Mouse (Mus musculus): Measurements from ENCODE around the gene Slfn2.
"Not testable (repeated sequence)": the region's sequence is repeated elsewhere in the genome, so short reads cannot be mapped to it uniquely, and the experiment has no call there.

Gene Slfn2

DNA sequence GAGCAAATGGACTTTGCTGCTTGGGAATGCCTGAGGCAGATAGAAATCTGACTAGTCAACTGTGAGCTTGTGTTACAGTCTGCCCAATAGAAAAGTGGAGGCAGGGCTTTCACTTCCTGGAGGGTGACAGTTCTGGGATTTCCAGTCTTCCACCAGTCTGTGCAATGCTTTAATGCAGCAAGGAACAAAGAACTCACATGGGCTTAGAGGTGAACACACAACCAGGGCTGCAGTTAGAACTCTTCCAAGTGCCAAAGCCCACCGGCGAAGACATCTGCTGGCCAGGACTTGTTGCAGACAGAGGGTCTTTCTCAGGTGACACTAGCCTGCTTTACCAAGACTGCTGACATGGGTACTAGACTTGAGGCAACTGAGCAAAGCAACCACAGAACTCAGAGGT lies at the start of gene Slfn2:
Slfn2 (plus strand) TSS at position 167 of the 400 bp plus-strand sequence.
- no peak for DNase-seq (ENCODE audit: low spot score)

DNA sequence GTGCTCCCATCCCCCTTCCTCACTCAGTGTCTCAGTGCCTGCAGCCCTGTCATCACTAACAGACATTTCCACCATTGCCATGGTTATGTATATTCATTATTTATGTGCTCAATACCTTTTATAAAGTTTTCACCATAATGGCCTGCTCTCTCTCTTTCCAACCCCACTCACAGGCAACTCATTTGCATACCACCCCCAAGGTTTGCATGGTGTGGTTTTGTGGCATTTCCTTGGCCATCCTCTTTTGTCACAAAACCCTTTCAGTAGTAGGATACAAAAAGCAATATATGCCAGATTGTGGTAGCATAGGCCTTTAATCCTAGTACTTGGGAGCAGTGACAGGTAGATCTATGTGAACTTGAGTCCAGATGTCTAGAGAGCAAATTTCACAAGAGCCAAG lies 48.8 kb upstream of the Slfn2 start:
- no peak for DNase-seq (ENCODE audit: low spot score)

DNA sequence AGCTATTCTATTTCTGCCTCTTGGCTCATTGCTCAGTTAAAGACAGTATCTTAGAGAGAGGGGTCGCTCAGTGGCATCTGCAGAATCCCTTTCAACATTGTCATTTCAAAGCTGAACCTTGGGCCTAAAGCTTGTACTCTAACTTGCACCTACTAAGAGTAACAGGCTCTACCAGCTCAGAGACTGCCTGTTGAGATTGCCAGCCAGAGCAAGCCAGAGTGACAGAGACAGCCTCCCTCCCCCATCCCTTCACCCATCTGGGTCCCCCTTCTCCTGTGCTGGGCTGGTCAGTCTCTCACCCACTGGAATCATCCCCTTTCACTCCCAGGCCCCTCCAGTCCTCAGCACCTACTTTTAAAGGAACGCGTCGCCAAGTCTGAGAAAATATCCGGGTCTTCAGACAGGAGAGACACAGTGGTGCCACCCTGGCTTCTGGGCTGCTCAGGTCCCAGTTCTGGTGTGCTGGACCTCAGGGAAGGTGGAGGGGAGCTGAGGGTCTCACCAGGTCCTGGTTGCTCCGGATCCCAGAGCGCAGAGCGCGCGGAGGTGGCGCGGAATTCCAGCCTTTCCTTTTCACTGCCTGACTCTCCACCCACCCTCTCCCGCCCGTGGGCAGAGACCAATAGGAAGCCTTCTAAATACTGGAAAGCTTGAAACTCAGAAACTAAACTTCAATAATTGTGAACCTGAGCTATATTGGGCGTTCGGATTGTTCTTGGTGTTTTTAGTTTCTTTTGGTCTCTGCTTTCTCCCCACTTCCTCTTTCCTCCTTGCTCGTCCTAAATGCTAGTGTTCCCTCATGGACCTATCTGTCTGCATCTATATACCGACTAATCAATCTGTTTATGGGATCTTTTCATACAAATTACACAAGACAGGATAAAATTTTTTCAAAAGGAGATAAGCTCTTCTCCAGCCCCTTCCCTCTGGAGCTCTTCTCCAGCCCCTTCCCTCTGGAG lies 45.1 kb upstream of the Slfn2 start:
- DNase-seq (ENCODE audit: low spot score), result not testable (repeated sequence)

DNA sequence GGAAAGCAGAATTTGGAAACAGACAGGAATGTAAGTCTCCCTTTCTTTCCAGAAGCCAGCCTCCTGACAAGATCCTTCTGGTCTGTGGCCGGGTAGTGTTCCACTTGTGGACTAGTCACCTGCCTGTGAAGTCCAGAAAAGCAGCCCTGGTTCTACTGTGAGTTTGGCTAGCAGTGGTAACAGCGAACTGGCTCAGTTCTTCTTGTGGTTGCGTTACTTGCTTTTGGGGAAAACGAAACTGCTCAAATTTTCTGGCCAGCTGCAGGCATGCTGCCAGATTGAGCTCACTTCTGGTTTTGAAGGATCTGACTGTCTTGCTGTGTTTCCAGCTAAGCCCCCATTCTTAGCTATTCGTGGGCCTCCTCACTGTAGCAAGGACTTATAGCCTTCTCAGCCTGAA lies 44.3 kb upstream of the Slfn2 start, which contains the start of gene Slfn8:
Slfn8 (minus strand) TSS at position 190 of the 400 bp plus-strand sequence.
- no peak for DNase-seq (ENCODE audit: low spot score)

- DNase-seq (ENCODE audit: low spot score), result not testable (repeated sequence)
Observed at GRCm38 (mm10) chr11:83038686-83039085, 26.2 kb upstream of the Slfn2 start.

DNA sequence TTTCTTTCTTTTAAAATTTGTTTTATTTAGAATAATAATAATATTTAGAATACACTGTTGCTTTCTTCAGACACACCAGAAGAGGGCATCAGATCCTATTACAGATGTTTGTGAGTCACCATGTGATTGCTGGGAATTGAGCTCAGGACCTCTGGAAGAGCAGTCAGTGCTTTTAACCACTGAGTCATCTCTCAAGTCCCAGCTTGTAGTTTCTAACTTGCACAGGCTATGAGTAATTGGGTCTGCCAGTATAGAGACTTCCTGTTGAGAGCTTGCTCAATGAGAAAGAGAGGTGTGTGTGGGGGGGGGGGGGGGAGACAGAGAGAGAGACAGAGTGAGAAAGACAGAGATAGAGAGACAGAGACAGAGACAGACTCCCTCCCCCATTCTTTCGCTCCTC lies 25.8 kb upstream of the Slfn2 start:
- DNase-seq (ENCODE audit: low spot score), result no peak

DNA sequence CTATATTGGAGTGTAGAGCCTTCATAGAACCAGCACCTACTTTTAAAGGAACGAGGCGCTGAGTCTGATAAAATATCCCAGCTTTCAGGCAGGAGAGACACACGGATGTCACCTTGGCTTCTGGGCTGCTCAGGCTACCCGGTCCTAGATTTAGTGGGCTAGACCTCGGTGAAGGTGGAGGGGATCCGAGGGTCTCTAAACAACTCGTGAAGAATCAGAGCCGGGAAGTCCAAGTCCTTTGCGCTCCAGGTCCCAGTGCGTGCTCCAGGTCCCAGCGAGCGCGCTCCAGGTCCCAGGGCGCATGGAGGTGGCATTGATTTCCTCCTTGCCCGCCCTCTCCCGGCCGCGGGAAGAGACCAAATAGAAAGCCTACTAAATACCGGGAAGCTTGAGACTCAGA lies 25.1 kb upstream of the Slfn2 start:
- no peak for DNase-seq (ENCODE audit: low spot score)

DNA sequence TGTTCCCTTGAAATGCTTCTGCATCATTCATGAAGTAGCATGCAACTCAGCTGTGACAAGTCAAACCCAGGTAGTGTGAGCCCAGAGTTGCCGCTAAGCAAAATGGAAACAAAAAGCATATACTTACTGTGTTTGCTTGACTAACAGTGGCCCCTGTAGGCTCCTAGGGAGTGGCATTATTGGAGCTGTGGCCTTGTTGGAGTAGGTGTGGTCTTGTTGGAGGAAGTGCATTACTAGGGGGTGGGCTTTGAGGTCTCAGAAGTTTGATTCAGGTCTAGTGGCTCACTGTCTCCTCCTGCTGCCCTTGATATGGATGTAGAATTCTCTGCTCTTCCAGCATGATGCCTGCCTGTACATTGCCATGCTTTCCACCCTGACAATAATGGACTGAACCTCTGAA lies 24.6 kb upstream of the Slfn2 start:
- DNase-seq (ENCODE audit: low spot score), result no peak

GRCm38 (mm10) chr11:83041000-83041399 lies 23.9 kb upstream of the Slfn2 start:
- no peak for DNase-seq (ENCODE audit: low spot score)

DNA sequence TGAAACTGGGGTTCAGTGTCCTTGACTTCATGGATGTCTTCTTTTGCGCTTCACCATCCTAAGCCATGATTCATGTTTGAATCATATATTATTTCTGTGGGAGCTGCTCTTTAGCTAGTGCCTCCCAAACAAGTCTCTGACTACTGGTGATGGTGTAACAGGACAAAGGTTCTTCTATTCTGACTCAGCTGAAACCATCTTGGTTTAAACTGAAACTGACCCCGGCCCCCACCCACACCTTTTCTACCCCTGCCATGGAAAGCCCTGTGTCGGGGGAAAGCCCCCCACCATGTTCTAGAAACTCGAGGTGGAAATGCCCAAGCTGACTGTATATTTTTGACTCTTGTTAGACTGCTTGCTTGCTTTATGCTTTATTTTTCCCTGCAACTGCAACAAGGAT lies 21.0 kb upstream of the Slfn2 start:
- DNase-seq (ENCODE audit: low spot score), result no peak

GRCm38 (mm10) chr11:83045642-83046041 lies 19.3 kb upstream of the Slfn2 start:
- no peak for DNase-seq (ENCODE audit: low spot score)

DNA sequence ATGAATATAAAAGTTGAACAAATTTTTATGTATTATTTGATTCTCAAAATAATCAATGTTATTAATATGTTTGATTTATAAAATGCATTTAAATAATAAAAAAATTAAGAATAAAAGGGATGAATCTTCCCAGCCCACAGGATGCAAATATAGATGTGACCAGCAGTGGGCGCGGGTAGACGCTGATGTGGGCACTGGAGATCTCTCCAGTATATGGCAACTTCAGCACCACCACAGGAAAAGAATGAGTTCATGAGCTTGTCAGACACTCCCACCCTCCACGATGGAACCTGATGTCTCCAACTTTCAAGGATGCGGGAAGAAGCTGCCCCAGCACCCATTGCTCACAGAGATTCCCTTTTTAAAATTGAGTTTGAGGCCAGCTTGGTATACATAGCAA lies 7.0 kb upstream of the Slfn2 start:
- DNase-seq (ENCODE audit: low spot score), result no peak

DNA sequence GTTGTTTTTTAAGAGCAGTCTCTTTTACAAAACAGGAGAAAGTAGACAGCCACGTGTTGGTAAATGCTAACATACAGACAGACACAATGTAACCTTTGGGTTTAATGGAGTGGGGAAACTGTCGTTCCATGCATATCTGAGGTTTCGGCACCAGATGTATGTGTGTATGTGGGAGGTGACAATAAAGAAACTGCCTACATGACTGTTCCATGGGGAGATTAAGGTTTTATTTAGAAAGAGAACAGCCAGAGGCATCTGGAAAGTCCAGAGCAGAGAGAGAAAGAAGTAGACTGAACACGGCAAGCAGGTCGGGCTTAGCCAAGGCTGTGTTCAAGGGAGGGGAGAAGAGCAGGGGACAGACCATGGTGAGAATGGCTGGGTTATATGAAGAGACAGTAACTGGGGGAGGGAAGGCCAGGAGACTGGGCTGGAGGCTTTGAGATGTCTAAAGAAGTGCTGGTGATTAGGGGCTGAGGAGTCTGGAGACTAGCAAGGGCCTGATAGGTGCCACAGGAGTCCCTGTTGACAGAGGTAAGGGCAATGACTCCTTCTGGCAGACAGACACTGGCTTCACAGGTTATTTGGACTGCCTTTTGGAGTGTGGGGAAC lies 4.4 kb upstream of the Slfn2 start:
- no peak for DNase-seq (ENCODE audit: low spot score)

- DNase-seq (ENCODE audit: low spot score), result no peak
Observed at GRCm38 (mm10) chr11:83061806-83062205, 3.1 kb upstream of the Slfn2 start.

- DNase-seq (ENCODE audit: low spot score), result no peak
Observed at GRCm38 (mm10) chr11:83063126-83063525, 1.8 kb upstream of the Slfn2 start.

DNA sequence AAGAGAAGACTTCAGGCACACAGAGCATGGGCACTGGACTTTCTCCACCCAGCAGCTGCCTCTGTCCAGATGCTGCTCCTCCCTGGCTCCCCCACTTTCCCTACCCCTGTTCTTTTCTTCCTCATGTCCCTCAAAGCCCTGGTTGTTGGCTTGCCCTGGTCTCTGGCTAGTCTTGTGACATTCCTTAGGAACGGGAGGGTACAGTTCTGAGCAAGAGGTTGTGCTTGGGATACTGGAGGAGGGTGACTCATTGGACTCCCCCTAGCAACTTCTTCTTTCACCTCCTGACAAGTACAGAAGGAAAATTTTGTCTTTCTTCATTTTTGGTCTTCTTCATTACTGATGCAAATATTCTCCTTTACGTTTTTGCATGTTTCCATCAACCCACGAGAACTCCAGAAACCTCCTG lies 967 bp upstream of the Slfn2 start:
- no peak for DNase-seq (ENCODE audit: low spot score)

- DNase-seq (ENCODE audit: low spot score), result no peak
Observed at GRCm38 (mm10) chr11:83065441-83066344, 781 bp downstream of the Slfn2 start.

DNA sequence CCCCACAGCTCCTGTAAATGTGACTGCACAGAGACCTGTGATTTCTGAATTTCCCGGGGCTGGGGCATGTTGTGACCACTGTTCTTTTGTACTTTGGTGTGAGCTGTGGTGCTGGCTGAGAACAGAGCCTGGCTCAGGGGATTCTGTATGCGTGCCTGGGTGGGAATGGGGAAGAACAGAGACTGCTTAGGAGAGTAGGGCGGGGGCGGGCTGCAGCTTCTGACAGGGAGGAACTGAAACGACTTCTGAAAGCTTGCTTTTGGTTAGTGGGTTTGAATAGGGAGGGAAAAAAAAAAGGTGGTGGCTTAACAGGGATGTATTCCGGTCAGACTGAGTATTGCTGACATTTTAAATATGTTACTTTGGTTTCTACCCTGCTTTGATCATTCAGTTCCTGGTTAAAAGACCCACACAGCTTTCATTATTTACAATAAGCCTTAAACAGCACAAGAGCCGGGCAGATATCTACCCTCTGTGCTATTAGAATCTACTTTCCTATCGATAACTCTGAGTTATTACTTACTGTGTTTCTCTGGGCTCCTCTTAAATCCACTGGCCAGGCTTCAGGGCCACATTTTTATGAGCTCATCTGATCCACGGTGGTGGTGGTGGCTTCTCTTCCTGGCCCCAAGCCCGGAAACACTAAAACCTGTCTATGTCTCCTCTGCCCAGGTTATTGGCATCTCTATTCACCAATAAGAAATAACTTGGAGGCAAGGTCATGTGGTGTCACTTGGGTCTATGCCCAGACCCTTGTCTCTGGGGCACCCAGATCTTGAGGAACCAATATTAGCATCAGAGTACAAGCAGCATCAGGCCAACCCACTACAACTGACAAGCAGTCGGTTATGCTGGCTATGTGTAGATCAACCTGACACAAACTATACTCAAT lies 2.0 kb downstream of the Slfn2 start:
- DNase-seq (ENCODE audit: low spot score), result no peak

GRCm38 (mm10) chr11:83067982-83068694 lies 3.2 kb downstream of the Slfn2 start:
- DNase-seq (ENCODE audit: low spot score), result no peak

DNA sequence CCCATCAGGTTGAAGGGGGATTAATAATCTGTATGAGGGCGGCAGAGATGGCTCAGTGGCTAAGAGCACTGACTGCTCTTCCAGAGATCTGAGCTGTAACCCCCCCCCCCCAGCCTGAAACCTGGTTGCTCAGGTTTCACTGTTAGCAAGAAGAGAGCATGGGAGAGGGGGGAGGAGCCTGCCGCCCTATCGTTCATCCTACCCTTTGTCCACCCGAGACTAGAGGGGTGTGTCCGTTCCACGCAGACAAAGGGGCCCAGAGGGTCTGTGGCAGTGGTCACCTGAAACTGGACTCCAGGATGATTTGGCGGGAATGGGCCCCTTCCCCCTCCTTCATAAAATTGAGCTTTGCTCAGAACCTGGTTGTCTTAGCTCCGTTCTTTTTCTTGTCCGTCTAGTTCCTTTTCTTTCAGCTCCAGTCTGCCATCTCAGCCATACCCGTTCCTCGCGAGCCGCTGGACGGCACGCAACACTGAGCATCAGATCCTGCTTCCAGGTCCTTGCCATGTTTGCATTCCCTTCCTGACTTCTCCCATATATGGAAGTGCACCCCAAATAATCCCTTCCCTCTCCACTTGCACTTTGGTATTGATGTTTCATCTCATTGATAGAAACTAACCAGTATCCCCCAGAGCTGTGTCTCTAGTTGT lies 5.5 kb downstream of the Slfn2 start:
- no peak for DNase-seq (ENCODE audit: low spot score)

All from yolk sac, embryonic 10.5 days (tissue).